Mouse (Mus musculus) testis, adult 2 months (tissue): ENCODE data around the gene Rnf43.

Source experiments
- CTCF ChIP-seq: fragments of 200-500 bp; IDR thresholded peaks from 2 replicates; pipeline ENCODE4 v1.5.1; 2012; ENCODE audit warnings: low read depth, mild to moderate bottlenecking, inconsistent platforms, low read length, moderate library complexity; ENCODE audit not compliant: control insufficient read depth, insufficient read depth, insufficient replicate concordance
- POLR2A ChIP-seq: fragments of 200-500 bp; IDR thresholded peaks from 2 replicates; pipeline ENCODE4 v1.6.1; 2012; ENCODE audit warnings: low read depth, mild to moderate bottlenecking, inconsistent platforms, low read length, moderate library complexity; ENCODE audit not compliant: control insufficient read depth

DNA sequence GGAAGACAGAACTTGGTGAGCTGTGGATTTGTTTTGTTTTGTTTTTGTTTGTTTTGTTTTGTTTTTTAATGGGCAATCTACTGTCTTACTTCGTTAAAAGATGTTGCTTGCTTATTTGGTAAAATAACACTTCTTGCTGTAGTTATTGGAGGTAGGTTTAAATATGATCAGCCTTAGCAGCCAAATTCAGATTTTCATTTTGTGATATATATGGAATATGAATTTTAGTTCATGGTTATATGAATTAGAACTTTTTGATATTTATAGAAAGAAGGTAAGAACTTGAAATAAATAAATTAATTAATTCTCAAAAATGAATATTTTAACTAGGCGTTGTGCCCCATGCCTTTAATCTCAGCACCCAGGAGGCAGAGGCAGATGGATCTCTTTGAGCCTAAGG is 3.1 kb downstream of the Rnf43 start:
- TF ChIP-seq CTCF (no peak), POLR2A (no peak)
